Mouse (Mus musculus) midbrain, embryonic 14.5 days (tissue): Measurements from ENCODE around the gene Pdap1. TPM values are rescaled to one million over a fixed set of nuclear protein-coding genes. Genes with fewer than 3 reads are reported as not detected.
"Not testable (repeated sequence)": the region's sequence is repeated elsewhere in the genome, so short reads cannot be mapped to it uniquely, and the experiment has no call there.

Experiments used
- ATAC-seq: fragments of 200-750 bp; cut with Nextera tagmentation; 2 replicates; pipeline ENCODE4 v1.8.0; 2017; ENCODE audit warnings: moderate number of reproducible peaks, moderate library complexity; ENCODE audit not compliant: low FRiP score, low TSS enrichment
- DNase-seq: peaks from one replicate; pipeline ENCODE4 v3.0.0-alpha.2; 2015
- H3K27ac ChIP-seq: fragments of 300-500 bp; sonication (generic); replicated peaks from 2 replicates; pipeline ENCODE4 v1.5.1; 2014; ENCODE audit warnings: mild to moderate bottlenecking, low read depth, low read length, moderate library complexity
- H3K27me3 ChIP-seq: fragments of 300-500 bp; sonication (generic); 2 replicates; pipeline ENCODE4 v1.6.1; 2014; ENCODE audit warnings: low read length, control low read depth, mixed read lengths; ENCODE audit not compliant: control insufficient read depth, insufficient read depth
- H3K36me3 ChIP-seq: fragments of 300-500 bp; sonication (generic); 2 replicates; pipeline ENCODE4 v1.6.1; 2014; ENCODE audit warnings: low read length, control low read depth; ENCODE audit not compliant: control insufficient read depth, insufficient read depth
- H3K4me1 ChIP-seq: fragments of 300-500 bp; sonication (generic); 2 replicates; pipeline ENCODE4 v1.6.1; 2014; ENCODE audit warnings: mild to moderate bottlenecking, antibody characterized with exemption, low read length, control low read depth; ENCODE audit not compliant: control insufficient read depth, insufficient read depth
- H3K4me2 ChIP-seq: fragments of 300-500 bp; sonication (generic); 2 replicates; pipeline ENCODE4 v1.6.1; 2014; ENCODE audit warnings: mild to moderate bottlenecking, low read length, moderate library complexity
- H3K4me3 ChIP-seq: fragments of 300-500 bp; sonication (generic); replicated peaks from 2 replicates; pipeline ENCODE4 v1.5.1; 2014; ENCODE audit warnings: low read depth, low read length
- H3K9ac ChIP-seq: fragments of 300-500 bp; sonication (generic); replicated peaks from 2 replicates; pipeline ENCODE4 v1.6.1; 2014; ENCODE audit warnings: mild to moderate bottlenecking, low read length, moderate library complexity
- H3K9me3 ChIP-seq: fragments of 300-500 bp; sonication (generic); 2 replicates; pipeline ENCODE4 v1.6.1; 2016; ENCODE audit warnings: low read length, control low read depth, mixed read lengths; ENCODE audit not compliant: control insufficient read depth
- WGBS: fragments of 180-500 bp; shearing (Covaris S2); extraction: QIAGEN DNeasy Blood & Tissue Kit; methylation state at CpG from one replicate; pipeline ENCODE4 v1.1.7; 2014; 5-methylcytosine and 5-hydroxymethylcytosine counted together
- polyA plus RNA-seq: library from polyadenylated mRNA; unstranded; fragments of >200 nt; fragmentation: Nextera tagmentation; extraction: Ambion mirVana; gene quantifications from 2 replicates; pipeline ENCODE4 v1.2.1, GENCODE M21; 2014

The Pdap1 gene
- polyA plus RNA-seq, 1 experiment from 2014 or later: 101 TPM

- Histone ChIP-seq H3K9ac (peak within 1 kb of the TSS; percentile 92), H3K27me3 (no peaks in the 10 kb centered on the region), H3K27ac (peak within 1 kb of the TSS; percentile 91), H3K4me1 (peaks cover 10% of the 10 kb centered on the region), H3K4me3 (peak within 1 kb of the TSS; percentile 86), H3K9me3 (no peaks in the 10 kb centered on the region), H3K36me3 (0 out of 2 replicates have a peak, but pooled peaks cover 6% of the 10 kb centered on the region), H3K4me2 (peak within 1 kb of the TSS; percentile 94)
- peak; percentile 96 for ATAC-seq
- WGBS: 1% methylated on average over 54 of the region's 54 CpGs
- DNase-seq: peak; percentile 99
These were observed 56.2 kb downstream of the Pdap1 start, which contains the start of the genes Arpc1a and Kpna7 for GRCm38 (mm10) chr5:145083632-145084451. Arpc1a (plus strand) TSS chr5:145083830. Kpna7 (minus strand) TSS chr5:145084030.

GRCm38 (mm10) chr5:145083201-145083600 lies 56.8 kb downstream of the Pdap1 start:
- Histone ChIP-seq H3K27ac (peak overlapping the region; percentile 91), H3K4me2 (peak overlapping the region; percentile 94), H3K4me1 (peaks cover 10% of the 10 kb centered on the region), H3K4me3 (peak overlapping the region; percentile 86), H3K9ac (peak overlapping the region; percentile 92)
- not testable (repeated sequence) for H3K36me3 ChIP-seq, H3K9me3 ChIP-seq, H3K27me3 ChIP-seq
- ATAC-seq (peak; percentile 57; the same call in 1 of the 2 replicates), DNase-seq (peak; percentile 23)
- WGBS: 48% methylated on average over 6 of the region's 6 CpGs

GRCm38 (mm10) chr5:145081866-145082613 lies 58.0 kb downstream of the Pdap1 start:
- H3K27me3 ChIP-seq: no peaks in the 10 kb centered on the region
- WGBS: 91% methylated on average over 10 of the region's 10 CpGs
- DNase-seq: no peak
- no peak overlapping the region for H3K27ac ChIP-seq
- H3K9ac ChIP-seq: no peak overlapping the region
- H3K4me3 ChIP-seq: no peak overlapping the region
- ATAC-seq: no peak
- H3K9me3 ChIP-seq: no peaks in the 10 kb centered on the region
- H3K36me3 ChIP-seq: no peaks in the 10 kb centered on the region
- H3K4me1 ChIP-seq: peaks cover 10% of the 10 kb centered on the region
- no peak overlapping the region for H3K4me2 ChIP-seq

Other genes with a start within 250 kb of the Pdap1 start
- gene Smurf1, start 174.4 kb downstream of the Pdap1 start, polyA plus RNA-seq: 42.8 and 44.9 TPM in 2 replicates
- gene Gm4871, start 107.5 kb downstream of the Pdap1 start, polyA plus RNA-seq: not detected in 2 replicates
- gene 1700018F24Rik, start 97.2 kb downstream of the Pdap1 start, polyA plus RNA-seq: not detected in 2 replicates
- 268 and 288 TPM in 2 replicates for gene Arpc1a, start 56.4 kb downstream of the Pdap1 start, polyA plus RNA-seq
- not detected in 2 replicates for gene Kpna7, start 56.2 kb downstream of the Pdap1 start, polyA plus RNA-seq
- gene Arpc1b, start 26.0 kb downstream of the Pdap1 start, polyA plus RNA-seq: 23.9 and 39.4 TPM in 2 replicates
- gene Bud31, start 124 bp upstream of the Pdap1 start, polyA plus RNA-seq: 196 and 205 TPM in 2 replicates
- 20.2 and 22.3 TPM in 2 replicates for gene Ptcd1, start 26.9 kb upstream of the Pdap1 start, polyA plus RNA-seq
- gene Cpsf4, start 27.0 kb upstream of the Pdap1 start, polyA plus RNA-seq: 29.1 and 35.1 TPM in 2 replicates
- gene Atp5j2, start 51.8 kb upstream of the Pdap1 start, polyA plus RNA-seq: 477 and 644 TPM in 2 replicates
- gene Zkscan14, start 61.6 kb upstream of the Pdap1 start, polyA plus RNA-seq: 13.9 and 16.4 TPM in 2 replicates
- gene Zkscan5, start 64.3 kb upstream of the Pdap1 start, polyA plus RNA-seq: 13.5 and 17.9 TPM in 2 replicates
- 41.6 and 44.4 TPM in 2 replicates for gene Zfp655, start 91.5 kb upstream of the Pdap1 start, polyA plus RNA-seq
- 0.84 and 1.0 TPM in 2 replicates for gene Zscan25, start 140.3 kb upstream of the Pdap1 start, polyA plus RNA-seq
- gene Cyp3a57, start 205.0 kb upstream of the Pdap1 start, polyA plus RNA-seq: not detected in 2 replicates